Mouse (Mus musculus) olfactory bulb, adult 2 months (tissue): ENCODE results near the gene Uvrag. TPM values are rescaled to one million over a fixed set of nuclear protein-coding genes. Genes with fewer than 3 reads are reported as not detected.
A peak's percentile ranks its signal among the peaks of the same experiment; 100 is the strongest.

Source experiments
- H3K27ac ChIP-seq: fragments of 200-500 bp; 2 replicates; pipeline ENCODE4 v1.5.1; 2012; ENCODE audit warnings: low read depth, low read length; ENCODE audit not compliant: insufficient read depth
- H3K4me1 ChIP-seq: fragments of 200-500 bp; 2 replicates; pipeline ENCODE4 v1.6.1; 2012; ENCODE audit warnings: low read length; ENCODE audit not compliant: control insufficient read depth, insufficient read depth
- H3K4me3 ChIP-seq: fragments of 200-500 bp; 2 replicates; pipeline ENCODE4 v1.5.1; 2012; ENCODE audit warnings: mild to moderate bottlenecking, low read depth, low read length, moderate library complexity; ENCODE audit not compliant: insufficient read depth
- CTCF ChIP-seq: fragments of 200-500 bp; IDR thresholded peaks from 2 replicates; pipeline ENCODE4 v1.5.1; 2012; ENCODE audit warnings: low read depth, mild to moderate bottlenecking, low read length, moderate library complexity; ENCODE audit not compliant: insufficient read depth
- POLR2A ChIP-seq: fragments of 200-500 bp; IDR thresholded peaks from 2 replicates; pipeline ENCODE4 v1.6.1; 2012; ENCODE audit warnings: mild to moderate bottlenecking, low read depth, low read length, moderate library complexity; ENCODE audit not compliant: insufficient read depth
- WGBS: fragments of 180-500 bp; shearing (Covaris S2); methylation state at CpG from one replicate; pipeline ENCODE4 v1.1.7; 2018; 5-methylcytosine and 5-hydroxymethylcytosine counted together
- polyA plus RNA-seq: library from polyadenylated mRNA; stranded (reverse); fragments of >200 nt; gene quantifications from 2 replicates; pipeline ENCODE4 v1.2.4, GENCODE M21; 2012; ENCODE audit warnings: low replicate concordance; ENCODE audit not compliant: missing spikeins, insufficient read depth, insufficient read length

Uvrag gene
- polyA plus RNA-seq, 1 experiment, result not detected

GRCm38 (mm10) chr7:99046545-99047206, 94.3 kb downstream of the Uvrag start:
- peak overlapping the region; percentile 18; the same call in 1 of the 2 replicates for H3K4me3 ChIP-seq
- WGBS, result 24% methylated on average over 11 of the region's 11 CpGs
- H3K4me1 ChIP-seq, result peaks cover 11% of the 10 kb centered on the region
- peak overlapping the region; percentile 36 for H3K27ac ChIP-seq
- TF ChIP-seq POLR2A, result no peak
- TF ChIP-seq CTCF, result no peak

GRCm38 (mm10) chr7:99045525-99045924, 95.4 kb downstream of the Uvrag start:
- H3K27ac ChIP-seq, result no peak overlapping the region
- H3K4me1 ChIP-seq, result peaks cover 10% of the 10 kb centered on the region
- no peak overlapping the region for H3K4me3 ChIP-seq
- 91% methylated on average over 6 of the region's 6 CpGs for WGBS
- TF ChIP-seq POLR2A (no peak), CTCF (no peak)

- H3K27ac ChIP-seq, result no peak overlapping the region
Measured at GRCm38 (mm10) chr7:99043923-99044322, 97.0 kb downstream of the Uvrag start.

GRCm38 (mm10) chr7:99043322-99043721, 97.6 kb downstream of the Uvrag start:
- Histone ChIP-seq H3K27ac (no peak overlapping the region), H3K4me3 (no peak overlapping the region), H3K4me1 (peaks cover 12% of the 10 kb centered on the region)
- 98% methylated on average over 3 of the region's 3 CpGs for WGBS
- TF ChIP-seq POLR2A (no peak), CTCF (no peak)

More at GRCm38 (mm10) chr7:99043923-99044322, 97.0 kb downstream of the Uvrag start:
- 91% methylated on average over 7 of the region's 7 CpGs for WGBS
- Histone ChIP-seq H3K4me3 (no peak overlapping the region), H3K4me1 (peaks cover 12% of the 10 kb centered on the region)
- TF ChIP-seq CTCF (no peak), POLR2A (no peak)

- Histone ChIP-seq H3K4me3 (no peak overlapping the region), H3K4me1 (peaks cover 11% of the 10 kb centered on the region), H3K27ac (no peak overlapping the region)
- WGBS, result 68% methylated on average over 9 of the region's 9 CpGs
- no peak for TF ChIP-seq CTCF
- TF ChIP-seq POLR2A, result no peak
Measured at GRCm38 (mm10) chr7:99041818-99042217, 99.1 kb downstream of the Uvrag start.

GRCm38 (mm10) chr7:99039912-99040311, 101.0 kb downstream of the Uvrag start:
- WGBS, result 79% methylated on average over 8 of the region's 8 CpGs
- Histone ChIP-seq H3K4me3 (no peak overlapping the region), H3K4me1 (peaks cover 4% of the 10 kb centered on the region; the same call in 1 of the 2 replicates), H3K27ac (no peak overlapping the region)
- TF ChIP-seq CTCF, result no peak
- no peak for TF ChIP-seq POLR2A

GRCm38 (mm10) chr7:99036284-99036683, 104.7 kb downstream of the Uvrag start:
- Histone ChIP-seq H3K27ac (no peak overlapping the region), H3K4me1 (peaks cover 6% of the 10 kb centered on the region; the same call in 1 of the 2 replicates), H3K4me3 (no peak overlapping the region)
- TF ChIP-seq POLR2A, result no peak
- TF ChIP-seq CTCF, result no peak
- WGBS, result 64% methylated on average over 8 of the region's 8 CpGs

GRCm38 (mm10) chr7:99034909-99035308, 106.0 kb downstream of the Uvrag start:
- WGBS, result 84% methylated on average over 2 of the region's 2 CpGs
- H3K4me1 ChIP-seq, result peaks cover 3% of the 10 kb centered on the region; the same call in 1 of the 2 replicates
- no peak for TF ChIP-seq POLR2A
- TF ChIP-seq CTCF, result no peak
- no peak overlapping the region for H3K4me3 ChIP-seq
- no peak overlapping the region for H3K27ac ChIP-seq

- TF ChIP-seq CTCF (no peak), POLR2A (no peak)
- 0 out of 2 replicates have a peak, but pooled peaks cover 2% of the 10 kb centered on the region for H3K4me1 ChIP-seq
- H3K27ac ChIP-seq, result no peak overlapping the region
- no peak overlapping the region for H3K4me3 ChIP-seq
- WGBS, result 90% methylated on average over 5 of the region's 5 CpGs
Measured at GRCm38 (mm10) chr7:99033838-99034237, 107.1 kb downstream of the Uvrag start.
